Mouse (Mus musculus): ENCODE measurements around the gene Ripor2.
"Not testable (repeated sequence)": the region's sequence is repeated elsewhere in the genome, so short reads cannot be mapped to it uniquely, and the experiment has no call there.

Gene Ripor2

DNA sequence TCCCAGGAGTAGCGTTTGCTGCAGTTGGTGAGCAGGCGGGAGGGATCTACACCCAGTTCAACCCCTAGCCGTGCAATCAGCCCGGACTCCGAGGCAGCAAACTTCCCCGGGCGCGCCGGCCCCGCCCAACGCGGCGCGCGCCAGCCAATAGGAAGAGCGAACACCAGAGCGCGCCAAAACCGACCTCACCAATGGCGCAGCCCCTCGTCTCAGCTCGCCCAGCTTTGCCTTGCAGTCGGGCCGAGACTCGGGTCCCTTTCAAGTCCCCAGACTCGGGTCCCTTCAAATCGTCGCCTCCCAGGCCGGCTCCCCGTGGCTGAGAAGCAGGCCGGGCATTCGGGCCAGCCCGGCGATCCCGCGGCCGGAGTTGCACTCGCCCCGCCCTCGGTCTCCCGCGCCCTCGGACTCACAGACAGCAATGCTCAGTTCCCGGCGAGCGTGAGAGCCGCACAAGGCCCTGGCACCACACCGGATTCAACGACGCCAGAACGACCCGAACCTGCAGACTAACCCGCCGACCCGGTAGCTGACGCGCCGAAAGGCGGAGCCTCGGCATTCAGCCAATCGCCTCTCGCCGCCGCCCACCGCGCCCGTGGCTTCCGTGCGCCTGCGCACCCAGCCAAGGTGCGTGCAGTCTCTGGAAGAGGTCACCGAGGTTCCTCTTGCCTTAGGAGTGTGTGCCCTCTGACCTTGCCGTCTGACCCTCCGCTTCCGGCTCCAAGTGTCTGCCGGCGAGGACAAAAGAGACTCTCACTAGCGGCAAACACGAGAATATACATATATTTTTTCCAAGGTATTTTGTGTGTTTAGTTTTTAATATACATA lies 179.6 kb downstream of the Ripor2 start, which contains the start of gene Gmnn:
TSS of gene Gmnn (minus strand) at position 521 of the 825 bp plus-strand sequence.
- peak; percentile 62 to 67 for DNase-seq (ENCODE audit: low spot score in 2 of 2)

DNA sequence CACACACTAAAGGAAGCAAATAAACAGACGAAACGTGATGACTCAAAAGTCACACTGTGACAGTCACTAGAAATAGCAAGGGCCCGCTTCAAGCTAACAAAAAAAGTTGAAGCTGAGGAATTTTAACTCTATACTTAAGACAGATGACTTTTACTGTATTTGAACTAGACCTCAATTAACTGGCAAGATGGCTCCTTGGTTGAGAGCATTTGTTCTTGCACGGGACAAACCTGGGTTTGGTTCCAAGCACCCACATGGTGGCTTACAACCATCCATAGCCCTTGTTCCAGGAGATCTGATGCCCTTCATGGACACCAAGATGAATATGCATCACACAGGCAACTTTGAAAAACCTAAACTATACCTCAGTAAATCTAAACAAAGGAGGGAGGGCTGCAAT lies 180.3 kb downstream of the Ripor2 start:
- no peak for DNase-seq (ENCODE audit: low spot score in 2 of 2)

DNA sequence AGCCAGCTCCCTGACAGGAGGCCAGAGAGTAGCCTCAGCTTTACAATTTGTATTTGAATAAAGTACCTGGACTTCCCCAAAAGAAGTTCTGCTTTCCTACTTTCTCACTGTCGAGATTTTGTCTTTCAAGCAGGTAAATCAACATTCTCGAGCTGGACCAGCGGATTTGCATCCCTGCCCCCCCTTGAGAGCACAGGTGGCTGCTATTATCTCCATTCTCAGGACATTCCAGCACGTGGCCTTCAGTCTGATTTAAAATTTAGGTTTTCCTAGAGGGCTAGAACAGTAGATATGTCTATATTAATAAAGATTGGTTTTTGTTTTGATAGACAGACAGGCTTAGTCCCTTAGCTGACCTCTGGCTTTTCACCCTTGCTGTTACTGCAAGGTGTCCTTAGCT lies 185.8 kb downstream of the Ripor2 start:
- not testable (repeated sequence) for DNase-seq (ENCODE audit: low spot score in 2 of 2)

DNA sequence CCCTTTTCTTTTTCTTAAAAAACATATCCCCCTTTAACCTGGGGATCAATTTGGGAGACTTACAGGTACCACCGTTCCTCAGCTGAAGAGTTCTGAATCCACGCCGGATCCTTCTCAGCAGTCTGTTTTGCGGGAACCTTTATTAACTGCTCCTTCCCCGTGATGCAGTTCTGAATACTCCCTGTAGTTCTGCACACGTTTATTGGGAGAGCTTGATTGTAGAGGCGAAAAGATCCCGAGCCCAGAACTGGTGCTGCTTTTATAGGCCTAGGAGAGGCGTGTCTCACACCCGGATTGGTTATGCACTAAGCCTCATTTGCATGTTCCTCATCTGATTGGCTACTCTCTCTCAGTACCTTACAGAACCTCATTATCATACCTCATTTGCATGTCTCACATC lies 189.5 kb downstream of the Ripor2 start:
- DNase-seq (ENCODE audit: low spot score in 2 of 2) = not testable (repeated sequence)

DNA sequence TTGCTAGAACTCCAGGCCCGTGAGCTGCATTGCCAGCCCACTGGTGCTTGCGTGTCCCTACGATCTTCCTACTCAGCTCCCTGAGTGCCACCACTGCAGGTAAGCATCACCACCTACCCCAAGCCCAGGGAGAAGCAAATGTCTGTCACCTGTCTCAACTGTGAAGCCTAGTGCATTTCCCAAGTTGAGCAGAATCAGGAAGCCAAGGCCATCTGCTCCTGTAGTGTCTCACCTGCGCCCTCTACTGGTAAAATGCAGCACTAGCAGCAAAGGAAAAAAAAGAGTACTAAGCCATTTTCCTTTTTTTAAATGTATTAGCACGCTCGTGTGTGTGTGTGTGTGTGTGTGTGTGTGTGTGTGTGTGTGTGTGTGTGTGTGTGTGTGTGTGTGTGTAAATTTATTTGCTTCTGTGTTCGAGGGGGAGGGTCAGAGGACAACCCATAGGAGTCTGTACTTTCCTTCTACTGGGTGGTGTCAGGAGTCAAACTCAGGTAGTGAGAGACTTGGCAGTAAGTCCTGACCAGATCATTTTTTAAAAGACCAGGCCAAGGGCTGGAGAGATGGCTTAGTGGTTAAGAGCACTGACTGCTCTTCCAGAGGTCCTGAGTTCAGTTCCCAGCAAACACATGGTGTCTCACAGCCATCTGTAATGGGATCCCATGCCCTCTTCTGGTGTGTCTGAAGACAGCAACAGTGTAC lies 194.3 kb downstream of the Ripor2 start:
- DNase-seq (ENCODE audit: low spot score in 2 of 2) = no peak

DNA sequence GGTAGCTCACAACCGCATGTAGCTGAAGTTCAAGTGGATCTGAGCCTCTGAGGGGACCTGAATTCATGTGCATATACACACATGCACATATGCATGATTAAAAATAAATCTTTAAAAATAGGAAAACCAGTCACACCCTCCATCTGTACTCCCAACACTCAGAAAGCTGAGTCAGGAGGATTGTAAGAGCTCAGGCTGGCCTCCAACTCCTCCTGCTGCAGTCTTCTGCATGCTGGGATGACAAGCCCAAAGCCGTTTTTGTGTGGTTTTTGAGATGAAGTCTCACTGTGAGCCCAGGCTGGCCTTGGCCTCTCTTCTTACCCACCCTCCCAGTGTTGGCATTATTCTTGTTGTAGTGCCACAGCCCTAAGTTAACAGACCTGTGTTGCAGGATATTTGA lies 196.0 kb downstream of the Ripor2 start:
- no peak for DNase-seq (ENCODE audit: low spot score in 2 of 2)

DNA sequence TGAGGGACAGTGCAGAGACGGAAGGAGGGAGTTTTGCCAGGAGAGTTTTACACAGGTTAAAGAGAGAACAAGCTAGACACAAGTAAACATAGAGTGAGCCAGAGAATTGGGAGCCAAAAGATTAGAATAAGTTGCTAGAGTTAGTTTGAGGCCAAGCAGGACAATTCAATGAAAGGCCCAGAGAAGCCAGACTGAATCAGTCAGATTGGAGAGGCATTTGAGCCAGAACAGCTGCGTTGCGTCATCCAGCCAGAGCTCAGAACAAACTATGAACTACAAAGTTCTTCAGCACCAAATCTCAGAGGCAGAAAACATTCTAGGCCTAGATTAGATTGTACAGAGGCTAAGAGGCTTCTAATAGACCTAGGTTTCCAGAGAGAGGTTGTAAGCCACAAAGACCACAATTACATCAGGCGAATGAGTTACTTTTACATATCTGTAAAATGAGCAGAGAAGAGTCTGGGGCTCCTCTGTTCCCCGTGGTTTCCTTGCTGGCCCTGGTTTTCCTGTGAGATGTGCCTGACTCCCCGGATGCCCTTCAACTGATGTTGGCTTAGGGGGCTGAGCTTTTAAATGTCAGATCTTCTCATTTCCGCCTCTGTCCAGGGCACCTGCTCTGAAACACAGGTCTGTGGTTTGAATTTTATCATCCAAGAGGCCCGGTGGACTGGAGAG lies 196.9 kb downstream of the Ripor2 start:
- DNase-seq (ENCODE audit: low spot score in 2 of 2) = no peak

DNA sequence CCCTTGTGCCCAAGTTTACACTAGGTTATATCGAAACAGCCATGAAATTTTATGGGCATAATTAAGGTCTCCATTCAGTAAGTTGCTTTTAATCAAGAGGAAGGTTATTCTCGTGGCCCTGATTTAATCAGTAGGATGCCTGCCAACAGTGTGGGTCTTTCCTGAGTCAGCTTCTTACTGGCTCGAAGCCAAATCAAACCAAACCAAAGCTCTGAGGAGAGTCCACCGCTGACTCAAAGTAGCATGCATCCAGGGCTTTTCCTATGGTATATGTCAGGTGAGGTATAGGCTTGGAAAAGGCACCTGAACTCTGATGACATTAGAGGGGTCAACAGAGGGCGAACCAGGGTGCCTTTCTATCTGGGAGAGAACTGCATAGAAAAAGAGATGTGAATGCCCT lies 199.9 kb downstream of the Ripor2 start:
- no peak for DNase-seq (ENCODE audit: low spot score in 2 of 2)

Data from frontal cortex, postnatal 25 days (tissue).